Mouse (Mus musculus) cerebellum, postnatal 25 days (tissue): ENCODE measurements around the gene 4921539E11Rik.

ENCODE experiments used
- DNase-seq, 2 experiments: peaks; one replicate each; pipeline ENCODE4 v3.0.0; 2021; ENCODE audit warnings: mixed read lengths in 2 of 2

The 4921539E11Rik gene

DNA sequence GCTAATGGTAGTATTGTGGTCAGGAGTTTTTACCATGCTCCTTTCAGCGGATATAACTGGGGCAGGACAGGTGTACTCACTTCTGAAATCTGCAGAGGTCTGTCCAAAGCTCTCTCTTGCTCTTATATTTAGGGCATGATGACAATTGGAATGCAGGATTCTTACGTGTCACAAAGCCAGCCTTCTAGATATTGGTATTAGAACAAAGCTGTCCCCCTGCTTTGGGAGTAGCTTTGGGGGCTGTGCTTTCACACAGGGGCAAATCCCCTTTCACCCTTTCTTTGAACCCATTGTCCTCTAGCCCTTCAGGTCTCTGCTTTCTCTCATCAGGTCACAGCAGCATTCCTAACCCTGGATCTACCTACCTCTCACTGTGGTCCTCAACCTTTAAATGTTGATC lies at the start of gene 4921539E11Rik:
TSS of gene 4921539E11Rik (minus strand) at position 101 of the 400 bp plus-strand sequence.
- DNase-seq: no peak

DNA sequence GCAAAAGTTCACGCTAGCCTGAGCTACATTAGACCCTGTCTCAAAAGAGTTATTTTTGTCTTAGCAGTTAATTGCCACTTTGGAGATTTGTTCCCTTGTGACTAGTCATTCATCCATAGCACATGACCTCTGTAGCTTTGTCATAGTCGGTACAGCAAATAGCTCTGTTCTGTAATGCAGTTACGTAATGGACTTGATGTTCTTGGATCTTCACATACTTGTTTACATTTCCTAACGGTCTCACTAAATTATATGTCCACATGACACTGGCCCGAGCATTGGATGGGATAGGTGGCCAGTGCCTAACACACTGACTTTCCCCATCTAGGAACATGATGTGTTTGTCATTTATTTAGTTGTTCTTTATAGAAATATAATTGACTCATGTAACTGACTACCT lies 44.5 kb upstream of the 4921539E11Rik start:
- DNase-seq: no peak

DNA sequence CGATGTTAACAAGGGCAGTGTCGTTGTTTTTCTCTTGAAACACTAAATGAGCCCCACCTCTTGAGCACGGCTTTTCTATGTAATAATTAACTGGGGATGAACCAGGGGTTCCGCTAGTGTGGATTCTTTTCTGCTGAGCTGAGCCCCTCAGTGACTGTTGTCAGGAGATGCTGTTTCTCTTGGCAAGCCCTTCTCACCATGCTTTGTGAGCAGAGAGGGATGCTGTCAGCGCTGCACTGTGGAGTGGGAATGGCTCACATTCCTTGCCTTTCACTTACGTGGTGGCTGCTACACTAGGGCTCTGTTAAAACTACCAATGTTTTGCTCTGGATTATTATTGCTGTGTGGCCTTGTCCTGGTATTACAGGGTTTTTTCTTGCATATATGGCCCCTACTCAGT lies 38.7 kb upstream of the 4921539E11Rik start:
- DNase-seq: no peak

- peak in 1 of 2 experiments; percentile 45 for DNase-seq
Measured at GRCm38 (mm10) chr4:103326994-103327393, 36.3 kb upstream of the 4921539E11Rik start.

DNA sequence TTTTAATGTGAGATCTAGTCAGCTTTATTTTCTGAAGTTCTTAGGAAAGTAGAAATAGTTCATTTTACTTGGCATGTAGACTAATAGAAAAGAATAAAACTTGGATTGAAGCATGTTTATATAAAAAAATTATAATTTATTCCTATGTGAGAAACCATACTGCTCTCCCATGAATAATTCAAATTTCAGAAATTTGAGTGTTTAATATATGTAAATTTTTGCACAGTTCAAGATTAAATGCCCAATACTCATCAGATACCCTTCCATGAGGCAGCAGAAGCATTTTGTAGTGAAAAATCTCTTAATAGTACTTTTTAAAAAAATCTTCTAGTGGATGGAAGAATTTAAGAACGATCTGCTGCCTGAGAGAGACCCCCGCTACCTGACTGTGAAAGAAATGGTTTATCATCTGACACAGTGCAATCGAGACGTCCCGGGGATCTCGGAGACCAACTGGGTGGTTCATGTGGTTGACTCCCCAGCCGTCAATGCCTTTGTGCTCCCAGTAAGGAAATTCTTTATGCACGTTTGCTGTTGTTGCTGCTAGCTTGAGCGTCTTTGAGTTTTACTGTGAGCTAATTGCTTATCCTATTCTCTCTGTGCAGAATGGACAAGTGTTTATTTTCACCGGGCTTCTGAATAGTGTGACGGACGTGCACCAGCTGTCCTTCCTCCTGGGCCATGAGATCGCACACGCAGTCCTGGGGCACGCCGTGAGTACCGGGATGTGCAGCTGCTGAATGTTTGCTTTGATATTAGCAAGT lies 34.2 kb upstream of the 4921539E11Rik start:
- DNase-seq: no peak

DNA sequence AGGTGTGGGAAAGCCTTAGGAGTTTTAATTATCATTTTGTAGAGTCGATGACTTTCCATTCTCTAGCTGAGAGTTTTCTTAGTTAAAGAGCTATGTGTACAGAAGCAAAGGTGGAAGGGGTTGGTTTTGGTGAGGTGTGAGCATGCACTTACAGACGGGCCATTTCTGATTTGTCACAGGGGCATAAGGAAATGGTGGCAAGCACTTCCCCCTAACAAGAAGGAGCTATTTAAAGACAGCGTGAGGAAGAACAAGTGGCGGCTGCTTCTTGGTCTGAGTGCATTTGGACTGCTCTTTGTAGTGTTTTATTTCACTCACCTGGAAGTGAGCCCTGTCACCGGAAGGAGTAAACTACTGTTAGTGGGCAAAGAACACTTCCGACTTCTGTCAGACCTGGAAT lies 30.8 kb upstream of the 4921539E11Rik start:
- DNase-seq: no peak

DNA sequence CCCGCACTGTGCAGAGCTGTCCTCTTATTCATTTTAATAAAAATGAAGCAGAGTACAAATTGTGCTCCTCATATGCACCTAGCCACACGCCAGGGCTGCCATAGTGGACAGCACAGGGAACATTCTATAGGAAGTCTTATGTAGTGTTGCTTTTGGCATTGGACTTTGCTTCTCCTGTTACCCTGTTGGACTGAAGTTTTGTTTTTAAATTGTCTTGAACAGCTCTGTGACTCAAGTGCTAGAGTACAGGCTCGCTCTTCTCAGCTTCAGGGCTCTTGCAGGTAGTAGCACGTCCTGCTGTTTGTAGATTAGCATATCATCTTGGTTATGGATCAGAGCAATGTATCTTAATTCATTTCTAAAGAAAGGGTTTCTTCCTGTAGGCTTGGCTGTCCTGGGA lies 25.2 kb upstream of the 4921539E11Rik start:
- no peak for DNase-seq

DNA sequence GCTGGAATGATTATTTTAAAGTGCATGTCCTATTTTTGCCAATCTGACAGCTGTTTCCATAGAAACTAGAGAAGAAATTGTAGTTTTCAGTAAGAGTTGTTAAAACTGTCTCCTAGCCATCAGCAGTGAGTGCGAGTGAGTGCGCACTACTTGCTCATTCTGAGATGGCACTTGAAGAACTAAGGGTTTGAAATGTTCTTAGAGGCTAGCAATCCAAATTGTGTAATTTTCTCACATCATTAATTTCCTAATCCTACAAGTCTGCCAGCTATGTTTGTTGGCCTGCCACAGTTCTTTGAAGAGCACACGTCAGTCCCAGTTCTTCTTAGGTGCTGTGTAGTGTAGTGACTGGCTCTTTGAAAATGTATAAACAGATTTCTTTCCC lies 23.9 kb upstream of the 4921539E11Rik start:
- DNase-seq: no peak

DNA sequence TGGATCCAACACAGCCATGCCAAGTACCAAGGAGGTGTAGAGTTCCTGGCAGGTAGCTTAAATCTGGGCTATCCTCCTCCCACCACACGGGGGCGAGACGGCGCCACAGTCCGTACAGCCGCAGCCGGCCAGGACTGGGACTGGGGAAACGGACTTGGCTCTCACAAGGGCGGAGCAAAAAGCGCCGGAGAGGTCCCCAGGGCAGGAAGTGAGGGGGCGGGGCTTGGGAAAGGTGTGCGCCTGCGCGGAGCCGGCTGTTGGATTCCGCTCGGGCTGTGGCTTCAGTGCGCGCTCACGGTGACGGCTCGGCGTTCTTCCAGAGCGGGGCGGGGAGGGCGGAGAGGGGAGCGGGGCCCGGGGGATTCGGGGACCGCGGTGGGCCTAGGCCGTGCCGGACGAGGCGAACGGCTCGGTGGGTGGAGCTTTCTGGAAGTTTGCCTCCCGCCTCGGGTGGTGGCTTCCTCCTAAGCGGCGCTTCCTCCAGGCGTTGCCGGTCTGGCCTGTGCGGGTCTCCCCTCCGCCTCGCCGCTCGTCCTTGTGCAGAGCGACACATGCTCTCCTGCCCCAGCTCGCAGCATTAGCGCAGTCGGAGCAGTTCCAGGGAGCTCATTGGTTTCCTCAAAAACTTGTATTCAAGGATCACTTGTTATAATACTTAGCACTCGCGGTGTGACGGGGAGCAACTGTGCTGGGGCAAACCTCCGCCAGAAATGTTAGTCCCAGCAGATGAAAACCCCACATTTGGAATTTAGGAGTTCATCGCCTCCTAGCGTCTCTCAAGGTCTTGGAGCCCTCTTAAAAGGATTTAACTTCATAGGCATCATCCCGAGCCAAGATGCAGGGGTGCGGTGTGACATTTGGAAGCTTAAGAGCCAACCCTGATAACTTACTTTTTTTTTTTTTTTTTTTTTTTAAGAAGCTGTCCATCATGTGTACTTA lies 23.2 kb upstream of the 4921539E11Rik start, which contains the start of gene Oma1:
TSS of gene Oma1 (plus strand) at position 226 of the 939 bp plus-strand sequence.
- peak; percentile 100 for DNase-seq

DNA sequence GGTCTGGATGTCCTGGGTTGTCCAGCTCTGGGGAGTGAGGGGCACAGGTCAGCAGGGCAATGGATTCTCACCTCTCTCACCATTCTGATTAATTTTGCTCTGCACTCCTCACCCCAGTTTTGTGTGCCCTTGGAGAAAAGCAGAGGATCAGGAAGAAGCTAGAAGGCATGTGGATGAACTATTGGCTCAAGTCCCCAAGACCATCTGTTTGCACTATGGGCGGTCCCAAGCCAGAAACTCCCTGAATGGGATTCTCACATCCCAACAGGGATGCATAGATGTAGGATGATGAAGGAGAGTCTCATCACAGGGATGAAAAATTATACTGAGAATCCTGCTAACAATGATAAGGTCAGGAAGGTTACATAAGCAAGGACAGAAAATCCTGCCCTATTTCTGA lies 13.2 kb upstream of the 4921539E11Rik start:
- peak; percentile 76 to 84 for DNase-seq

DNA sequence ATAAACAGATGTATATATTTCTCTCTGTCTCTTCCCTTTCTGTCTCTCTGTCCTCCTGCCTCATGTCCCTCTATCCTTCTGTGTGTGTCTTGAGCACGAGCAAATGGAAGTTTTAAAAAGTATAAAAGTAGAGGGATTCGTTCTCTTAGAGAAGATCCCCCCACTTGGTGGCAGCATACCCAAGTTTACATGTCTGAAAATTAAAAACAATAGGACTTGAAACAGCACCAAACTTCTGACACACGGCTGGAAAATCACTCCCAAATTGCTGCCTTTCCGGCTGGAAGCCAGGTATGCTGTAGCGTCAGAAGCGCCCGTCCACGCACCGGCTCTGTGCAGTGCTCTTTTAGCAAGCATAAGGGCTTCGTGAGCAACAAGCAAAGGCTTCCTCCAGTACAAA lies 8.7 kb upstream of the 4921539E11Rik start:
- peak in 1 of 2 experiments; percentile 12 for DNase-seq

DNA sequence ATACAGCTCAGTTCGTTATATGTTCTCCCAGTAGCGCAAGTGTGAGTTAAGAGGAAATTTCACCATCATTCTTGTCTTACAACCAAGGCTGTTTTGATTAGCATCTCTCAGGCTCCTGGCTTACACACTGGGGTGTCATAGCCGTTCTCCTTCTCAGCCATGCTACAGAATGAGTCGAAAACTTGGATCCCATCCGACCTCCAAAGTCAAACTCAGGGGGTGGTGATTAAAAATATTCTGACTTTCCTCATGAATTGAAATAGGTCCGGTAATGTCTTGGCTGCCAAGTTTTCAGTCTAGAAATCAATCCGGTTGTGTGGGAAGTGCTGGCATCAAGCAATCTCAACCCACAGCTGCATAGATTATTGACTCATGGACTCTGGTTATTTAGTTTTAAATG lies 2.3 kb downstream of the 4921539E11Rik start:
- no peak for DNase-seq

- DNase-seq: no peak
Measured at GRCm38 (mm10) chr4:103273021-103273420, 17.6 kb downstream of the 4921539E11Rik start.

- DNase-seq: peak; percentile 4 to 15
Measured at GRCm38 (mm10) chr4:103269336-103269735, 21.3 kb downstream of the 4921539E11Rik start.

DNA sequence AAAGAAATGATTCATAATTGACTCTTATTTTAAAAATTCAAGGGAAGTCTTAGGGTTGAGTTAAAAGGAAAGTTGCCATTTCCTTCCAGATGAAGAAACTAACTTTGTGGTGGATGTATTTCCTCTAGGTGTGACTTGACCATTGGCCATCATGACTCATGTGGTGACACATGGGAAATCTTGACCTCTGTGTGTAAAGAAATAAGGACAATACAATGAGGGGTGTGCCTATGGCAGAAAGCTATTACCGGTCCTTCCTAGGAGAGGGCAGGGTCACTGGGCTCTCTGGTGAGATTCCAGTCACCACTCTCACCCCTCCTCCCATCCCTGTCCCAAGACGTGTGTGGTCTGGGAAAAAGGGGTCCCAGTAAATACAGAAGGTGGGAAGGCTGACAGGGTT lies 25.5 kb downstream of the 4921539E11Rik start:
- DNase-seq: no peak

- no peak for DNase-seq
Measured at GRCm38 (mm10) chr4:103263812-103264396, 26.8 kb downstream of the 4921539E11Rik start.

GRCm38 (mm10) chr4:103263378-103263777 lies 27.3 kb downstream of the 4921539E11Rik start:
- DNase-seq: no peak

- DNase-seq: peak in 1 of 2 experiments; percentile 31
Measured at GRCm38 (mm10) chr4:103258817-103259216, 31.8 kb downstream of the 4921539E11Rik start.

DNA sequence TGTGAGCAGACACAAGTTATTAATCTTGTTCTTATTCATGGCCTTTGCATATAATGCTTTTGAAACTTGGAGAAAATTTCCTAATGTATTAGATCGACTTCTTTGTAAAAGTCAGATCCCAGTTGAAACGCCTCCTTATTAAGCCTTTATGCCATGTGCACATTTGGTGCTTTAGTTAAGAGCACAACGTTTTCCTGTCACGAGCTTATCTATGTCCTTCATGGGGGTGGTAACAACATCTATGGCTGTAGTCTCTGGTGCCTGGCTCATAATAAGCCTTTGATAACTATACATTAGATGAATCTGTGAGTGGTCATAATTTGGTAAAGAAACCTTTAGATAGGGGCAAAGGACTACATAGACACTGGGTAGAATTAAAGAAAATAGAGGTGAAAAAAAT lies 36.8 kb downstream of the 4921539E11Rik start:
- no peak for DNase-seq

- DNase-seq: no peak
Measured at GRCm38 (mm10) chr4:103249436-103250085, 41.1 kb downstream of the 4921539E11Rik start.

DNA sequence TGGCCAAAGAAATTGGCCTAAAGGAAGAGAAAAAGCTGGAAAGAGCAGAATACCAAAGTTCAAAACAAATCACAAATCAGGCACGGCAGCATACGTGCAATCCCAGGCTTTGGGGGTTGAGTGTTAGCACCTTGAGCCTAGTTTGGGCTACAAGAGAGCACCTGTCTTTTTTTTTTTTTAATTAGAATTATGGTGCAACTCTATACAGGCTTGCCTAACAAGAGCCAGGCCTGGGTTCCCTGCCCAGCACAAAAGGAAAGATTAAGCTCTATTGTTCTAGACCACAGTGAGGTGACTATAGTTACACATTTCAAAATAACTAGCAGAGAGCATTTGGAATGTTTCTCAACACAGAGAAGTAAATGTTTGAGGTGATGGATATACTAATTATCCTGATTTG lies 42.9 kb downstream of the 4921539E11Rik start:
- DNase-seq: no peak

- no peak for DNase-seq
Measured at GRCm38 (mm10) chr4:103247249-103247648, 43.4 kb downstream of the 4921539E11Rik start.

DNA sequence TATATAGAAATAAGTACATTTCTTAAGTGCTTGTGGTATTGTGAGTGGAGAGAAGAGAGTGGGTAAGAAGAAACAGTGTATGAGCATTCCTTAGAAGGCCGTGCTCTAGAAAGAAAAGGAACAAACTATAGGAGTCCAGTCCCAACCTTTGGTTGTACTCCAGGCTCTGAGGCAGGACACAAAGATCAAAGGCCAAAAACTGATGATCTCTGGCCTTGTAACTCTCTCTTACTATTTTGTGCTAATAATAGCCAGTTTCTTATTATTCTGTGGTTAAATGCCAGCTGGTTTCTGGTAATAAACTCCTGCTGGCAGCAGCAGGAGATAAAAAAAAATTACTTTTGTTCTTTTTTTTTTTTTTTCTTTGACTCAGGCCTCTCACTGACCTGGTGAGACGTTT lies 58.5 kb downstream of the 4921539E11Rik start:
- DNase-seq: no peak
